Mouse (Mus musculus): Measurements from ENCODE around the gene Tfpi2. TPM values are rescaled to one million over a fixed set of nuclear protein-coding genes. Genes with fewer than 3 reads are reported as not detected.

Tfpi2 gene
- total RNA-seq (2017), result not detected in 2 replicates

GRCm38 (mm10) chr6:3988750-3989149 lies at the start of gene Tfpi2:
Tfpi2 (minus strand) TSS chr6:3988919.
- no peak for ATAC-seq (replicated peaks in 1 of 2; ENCODE audit: insufficient read depth in 1 of 2, low FRiP score in 2 of 2, low TSS enrichment in 1 of 2, low read depth in 1 of 2, poor library complexity in 2 of 2, severe bottlenecking in 2 of 2)

DNA sequence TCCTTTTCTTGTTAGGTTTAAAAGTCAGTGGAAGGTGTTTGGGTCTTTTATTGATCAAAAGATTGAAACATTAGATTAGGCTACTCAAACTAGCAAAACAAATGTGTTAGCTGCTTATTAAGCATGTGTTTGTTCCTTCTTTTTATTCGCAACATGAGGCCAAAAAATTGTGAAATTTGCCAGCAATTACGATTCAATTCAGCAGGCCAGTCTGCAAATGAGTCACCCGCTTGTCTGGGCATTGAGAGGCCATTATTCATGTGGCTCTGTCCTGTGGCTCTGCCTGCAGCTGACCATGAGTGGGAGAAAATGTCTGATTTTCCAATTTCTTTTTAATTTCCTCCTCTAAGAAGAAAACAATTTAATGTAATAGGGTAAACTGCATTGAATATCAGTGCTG lies 42.2 kb upstream of the Tfpi2 start:
- no peak for ATAC-seq (replicated peaks in 1 of 2; ENCODE audit: insufficient read depth in 1 of 2, low FRiP score in 2 of 2, low TSS enrichment in 1 of 2, low read depth in 1 of 2, poor library complexity in 2 of 2, severe bottlenecking in 2 of 2)

- peak; percentile 89 to 91 for ATAC-seq (replicated peaks in 1 of 2; ENCODE audit: insufficient read depth in 1 of 2, low FRiP score in 2 of 2, low TSS enrichment in 1 of 2, low read depth in 1 of 2, poor library complexity in 2 of 2, severe bottlenecking in 2 of 2)
Measured at GRCm38 (mm10) chr6:4026367-4026766, 37.6 kb upstream of the Tfpi2 start.

DNA sequence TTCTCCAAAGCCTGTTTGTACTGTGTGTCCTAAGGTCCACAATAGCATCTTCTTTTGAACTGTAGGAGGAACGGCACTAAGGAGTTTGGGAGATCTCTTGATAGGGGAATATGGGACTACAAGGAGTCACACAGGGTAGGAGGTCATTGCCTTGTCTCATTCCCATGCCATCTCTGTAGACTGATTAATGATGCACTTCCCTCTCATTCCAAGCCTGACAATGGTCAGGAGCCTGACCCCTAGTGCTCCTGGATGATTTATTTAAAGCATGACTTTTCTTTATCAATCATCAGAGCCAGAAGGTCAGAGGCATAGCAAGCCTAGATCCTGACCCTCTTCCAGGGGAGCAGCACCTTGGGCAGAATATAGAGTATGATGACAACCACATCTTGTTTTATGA lies 33.9 kb upstream of the Tfpi2 start:
- ATAC-seq (replicated peaks in 1 of 2; ENCODE audit: insufficient read depth in 1 of 2, low FRiP score in 2 of 2, low TSS enrichment in 1 of 2, low read depth in 1 of 2, poor library complexity in 2 of 2, severe bottlenecking in 2 of 2), result no peak

DNA sequence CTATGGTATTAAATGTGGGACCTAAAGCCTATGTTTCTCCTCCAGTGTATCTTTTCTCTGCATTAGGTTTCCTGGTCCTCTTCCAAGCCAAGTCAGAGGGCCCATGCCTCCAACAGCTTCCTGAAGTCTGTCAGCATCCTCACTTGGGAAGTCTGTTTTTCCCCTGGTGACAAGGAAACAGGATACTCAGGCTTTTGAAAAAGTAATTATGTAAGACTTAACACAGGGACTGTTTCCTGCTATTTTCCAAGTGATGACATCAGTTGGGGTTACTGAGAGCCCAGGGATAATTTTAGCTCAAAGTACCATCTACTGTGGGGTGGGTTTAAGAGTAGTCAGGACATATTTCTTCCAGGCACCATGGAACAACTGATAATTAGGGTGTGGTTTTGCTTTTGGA lies 20.8 kb upstream of the Tfpi2 start:
- no peak for ATAC-seq (replicated peaks in 1 of 2; ENCODE audit: insufficient read depth in 1 of 2, low FRiP score in 2 of 2, low TSS enrichment in 1 of 2, low read depth in 1 of 2, poor library complexity in 2 of 2, severe bottlenecking in 2 of 2)

DNA sequence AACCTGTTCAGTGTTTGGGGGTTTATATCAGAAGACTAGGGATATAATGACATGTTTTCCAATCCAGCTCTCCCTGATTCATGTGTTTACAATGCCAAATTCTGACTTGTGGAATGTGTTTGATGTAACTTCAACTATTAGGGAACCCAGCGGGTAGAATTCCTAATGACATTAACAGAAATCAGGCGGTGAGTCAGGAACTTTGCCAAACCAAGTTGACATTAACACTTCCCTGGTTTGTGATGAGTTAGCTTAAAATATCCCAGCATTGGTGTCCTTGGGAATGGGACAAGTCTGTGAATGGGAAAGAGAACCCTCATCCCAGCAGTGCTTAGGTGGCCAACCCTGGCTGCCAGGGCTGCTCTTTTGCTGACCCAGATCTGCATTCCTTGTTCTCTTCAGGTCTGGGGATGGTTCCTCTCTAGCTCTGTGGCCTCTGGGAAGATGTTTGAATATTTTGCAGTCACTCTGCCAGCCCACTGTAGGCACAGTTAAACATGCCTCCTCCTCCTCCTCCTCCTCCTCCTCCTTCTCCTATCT lies 19.9 kb upstream of the Tfpi2 start:
- no peak for ATAC-seq (replicated peaks in 1 of 2; ENCODE audit: insufficient read depth in 1 of 2, low FRiP score in 2 of 2, low TSS enrichment in 1 of 2, low read depth in 1 of 2, poor library complexity in 2 of 2, severe bottlenecking in 2 of 2)

DNA sequence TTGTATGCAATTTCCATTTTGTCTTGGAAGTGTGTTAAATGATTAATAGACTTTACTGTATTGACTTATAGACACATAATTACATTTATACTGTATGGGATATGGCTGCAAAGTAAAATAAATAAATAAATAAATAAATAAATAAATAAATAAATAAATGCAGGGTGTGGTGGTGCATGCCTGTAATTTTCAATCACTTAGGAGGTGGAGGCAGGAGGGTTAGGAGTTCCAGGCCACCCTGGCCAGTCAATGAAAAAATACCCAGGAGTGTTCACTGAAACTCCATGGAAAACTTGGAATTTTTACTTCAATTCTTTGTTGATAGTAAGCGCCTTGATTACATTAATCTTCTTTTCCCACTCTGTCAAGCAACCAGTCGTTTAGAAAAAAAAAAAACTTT lies 16.1 kb upstream of the Tfpi2 start:
- ATAC-seq (replicated peaks in 1 of 2; ENCODE audit: insufficient read depth in 1 of 2, low FRiP score in 2 of 2, low TSS enrichment in 1 of 2, low read depth in 1 of 2, poor library complexity in 2 of 2, severe bottlenecking in 2 of 2), result no peak

DNA sequence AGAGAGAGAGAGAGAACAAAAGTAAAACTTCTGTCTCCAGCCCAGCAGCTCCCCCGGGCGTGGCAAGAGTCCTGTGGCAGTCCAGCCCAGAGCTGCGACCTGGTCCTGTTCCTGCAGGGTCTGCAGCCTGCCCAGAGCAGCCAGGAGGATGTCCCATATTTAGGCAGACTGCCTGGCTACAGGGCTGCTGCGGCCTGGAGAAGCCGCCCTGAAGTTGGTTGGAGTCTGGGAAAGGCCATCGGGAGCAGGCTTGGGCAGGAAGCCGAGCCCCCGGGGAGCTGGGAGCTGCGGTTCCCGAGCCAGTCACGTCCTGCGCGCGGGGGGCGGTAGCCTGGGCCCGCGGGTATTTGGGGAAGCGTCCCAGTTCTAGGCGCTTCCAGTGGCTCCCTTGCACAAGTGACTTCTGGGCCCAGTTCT lies 15.2 kb upstream of the Tfpi2 start, which contains the start of gene Gng11:
Gene Gng11 (plus strand): TSS at position 15 of the 417 bp plus-strand sequence.
- ATAC-seq (replicated peaks in 1 of 2; ENCODE audit: insufficient read depth in 1 of 2, low FRiP score in 2 of 2, low TSS enrichment in 1 of 2, low read depth in 1 of 2, poor library complexity in 2 of 2, severe bottlenecking in 2 of 2), result peak; percentile 79 to 90

DNA sequence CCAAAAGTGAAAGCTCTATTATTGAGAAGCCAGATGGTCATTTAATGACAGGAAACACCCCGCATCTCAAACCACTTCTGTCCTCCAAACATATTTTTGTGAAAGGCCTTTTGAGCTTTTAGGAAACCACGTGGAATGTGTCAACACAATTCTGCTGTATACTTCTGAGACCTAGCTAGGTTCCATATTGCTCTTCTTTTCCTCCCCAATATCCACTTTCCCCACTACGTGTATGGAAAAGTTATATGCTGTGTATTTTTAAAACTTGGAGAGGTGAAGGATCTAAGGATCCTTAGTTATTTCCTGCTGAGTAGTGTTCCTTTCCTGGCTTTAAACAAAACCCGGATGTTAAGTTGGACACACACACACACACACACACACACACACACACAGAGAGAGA lies 14.7 kb upstream of the Tfpi2 start:
- no peak; a peak in 1 of 4 replicates for ATAC-seq (replicated peaks in 1 of 2; ENCODE audit: insufficient read depth in 1 of 2, low FRiP score in 2 of 2, low TSS enrichment in 1 of 2, low read depth in 1 of 2, poor library complexity in 2 of 2, severe bottlenecking in 2 of 2)

DNA sequence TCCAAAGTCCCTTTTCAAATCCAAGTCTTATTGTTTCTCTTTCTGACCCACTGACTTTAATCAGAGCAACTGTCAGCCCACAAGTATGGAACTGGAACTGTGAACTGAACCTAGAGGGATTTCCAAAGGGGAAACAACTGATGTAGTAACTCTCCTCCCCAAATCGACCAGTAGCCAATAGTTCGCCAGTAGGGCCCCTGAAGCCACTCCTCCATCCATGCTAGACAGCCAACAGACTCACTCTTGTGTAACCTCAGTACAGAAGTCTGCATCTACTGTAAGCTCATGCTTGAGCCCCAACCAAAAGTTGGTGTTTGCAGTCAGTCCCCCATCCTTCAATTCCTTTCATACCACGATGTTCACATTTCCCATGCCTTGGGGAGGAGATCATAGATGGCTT lies 12.0 kb upstream of the Tfpi2 start:
- ATAC-seq (replicated peaks in 1 of 2; ENCODE audit: insufficient read depth in 1 of 2, low FRiP score in 2 of 2, low TSS enrichment in 1 of 2, low read depth in 1 of 2, poor library complexity in 2 of 2, severe bottlenecking in 2 of 2), result peak; percentile 25 to 46; a peak in 1 of 4 replicates

DNA sequence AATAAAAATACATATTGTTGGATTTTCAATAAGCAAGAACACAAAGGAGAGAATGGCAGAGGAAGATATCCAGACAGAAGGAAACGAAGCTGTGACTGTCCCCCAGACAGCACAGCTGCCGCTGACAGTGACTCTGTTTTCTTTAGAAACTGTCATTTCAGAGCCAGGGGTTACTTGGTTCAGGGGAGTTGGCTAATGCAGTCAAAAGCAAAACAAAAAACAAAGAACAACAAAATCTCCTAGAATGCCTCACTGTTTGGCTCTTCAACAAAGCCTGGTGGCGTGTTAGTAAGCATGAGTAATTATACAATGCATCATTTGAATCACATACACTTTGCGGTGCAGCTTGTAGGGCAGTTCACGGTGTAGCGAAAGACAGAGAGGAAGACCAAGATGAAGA lies 10.6 kb upstream of the Tfpi2 start:
- no peak for ATAC-seq (replicated peaks in 1 of 2; ENCODE audit: insufficient read depth in 1 of 2, low FRiP score in 2 of 2, low TSS enrichment in 1 of 2, low read depth in 1 of 2, poor library complexity in 2 of 2, severe bottlenecking in 2 of 2)

DNA sequence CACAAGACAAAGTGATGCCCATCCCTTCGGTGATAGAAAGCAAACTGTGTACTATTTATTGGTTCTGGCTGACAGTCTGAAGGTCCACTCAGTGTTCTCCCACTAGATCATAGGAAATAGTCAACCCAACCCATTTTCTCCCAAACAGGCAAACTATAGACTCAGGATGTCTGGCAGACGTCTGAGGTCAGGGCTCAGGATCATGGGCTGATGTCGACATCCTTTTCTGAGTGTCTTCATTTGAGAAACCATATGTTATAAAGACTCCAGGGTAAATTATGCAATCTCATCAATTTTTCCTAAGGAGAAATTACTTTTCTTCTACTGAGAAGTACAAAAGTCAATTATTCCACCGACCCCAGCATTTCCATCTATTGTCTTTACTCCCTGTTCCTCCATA lies 9.4 kb upstream of the Tfpi2 start:
- no peak for ATAC-seq (replicated peaks in 1 of 2; ENCODE audit: insufficient read depth in 1 of 2, low FRiP score in 2 of 2, low TSS enrichment in 1 of 2, low read depth in 1 of 2, poor library complexity in 2 of 2, severe bottlenecking in 2 of 2)

- ATAC-seq (replicated peaks in 1 of 2; ENCODE audit: insufficient read depth in 1 of 2, low FRiP score in 2 of 2, low TSS enrichment in 1 of 2, low read depth in 1 of 2, poor library complexity in 2 of 2, severe bottlenecking in 2 of 2), result no peak
Measured at GRCm38 (mm10) chr6:3993492-3993891, 4.8 kb upstream of the Tfpi2 start, which contains the start of gene Gngt1. Gngt1 (plus strand) TSS chr6:3993792.

DNA sequence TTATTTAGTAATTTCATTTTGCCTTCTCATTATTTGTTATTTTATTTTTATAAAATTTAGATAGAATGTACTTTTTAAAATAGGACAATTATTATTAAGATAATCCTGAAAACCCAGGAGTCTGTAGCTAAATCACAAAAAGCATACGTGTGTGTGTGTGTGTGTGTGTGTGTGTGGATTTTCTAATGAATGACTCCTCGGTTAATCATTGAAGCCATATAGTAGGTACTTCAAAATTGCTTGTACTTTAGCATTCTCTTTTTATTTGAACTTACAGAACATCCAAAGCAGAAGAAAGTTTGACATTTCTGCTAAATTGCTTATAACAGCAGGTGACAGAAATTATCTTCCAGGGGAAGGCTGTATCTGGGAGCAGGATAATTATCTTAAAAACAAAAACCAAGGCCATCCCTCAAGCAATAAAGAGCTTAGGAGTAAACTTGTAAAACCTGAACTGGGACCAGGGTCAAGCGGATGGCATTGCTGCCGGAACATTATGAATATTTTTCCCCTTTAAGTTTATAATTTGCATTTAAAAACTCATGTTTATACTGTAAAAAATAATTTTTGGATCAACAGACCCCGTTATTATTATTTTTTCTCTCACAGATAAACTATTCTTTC lies 5.9 kb downstream of the Tfpi2 start:
- no peak for ATAC-seq (replicated peaks in 1 of 2; ENCODE audit: insufficient read depth in 1 of 2, low FRiP score in 2 of 2, low TSS enrichment in 1 of 2, low read depth in 1 of 2, poor library complexity in 2 of 2, severe bottlenecking in 2 of 2)

GRCm38 (mm10) chr6:3973679-3974078 lies 15.0 kb downstream of the Tfpi2 start:
- peak in 1 of 2 experiments; percentile 29; a peak in 1 of 4 replicates for ATAC-seq (replicated peaks in 1 of 2; ENCODE audit: insufficient read depth in 1 of 2, low FRiP score in 2 of 2, low TSS enrichment in 1 of 2, low read depth in 1 of 2, poor library complexity in 2 of 2, severe bottlenecking in 2 of 2)

- ATAC-seq (replicated peaks in 1 of 2; ENCODE audit: insufficient read depth in 1 of 2, low FRiP score in 2 of 2, low TSS enrichment in 1 of 2, low read depth in 1 of 2, poor library complexity in 2 of 2, severe bottlenecking in 2 of 2), result peak; percentile 90 to 91
Measured at GRCm38 (mm10) chr6:3967676-3968626, 20.8 kb downstream of the Tfpi2 start.

DNA sequence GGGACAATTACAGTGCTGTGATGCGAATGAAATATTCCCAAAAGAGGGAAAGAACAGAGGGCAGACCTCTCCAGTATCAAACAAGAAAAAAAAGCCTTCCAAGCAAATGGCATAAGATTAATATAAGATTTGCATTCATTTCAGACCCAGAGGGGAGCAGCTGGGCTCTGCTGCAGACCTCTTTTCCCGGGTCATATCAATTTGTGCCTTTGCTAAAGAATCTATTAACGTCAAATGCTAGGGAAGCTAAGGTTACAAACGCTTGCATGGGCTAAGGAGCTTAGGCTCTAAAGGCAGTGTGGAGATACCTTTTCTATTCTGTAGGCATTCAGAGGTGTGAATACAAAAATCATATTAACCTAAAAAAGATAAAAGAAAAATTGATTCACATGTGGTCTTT lies 33.8 kb downstream of the Tfpi2 start:
- ATAC-seq (replicated peaks in 1 of 2; ENCODE audit: insufficient read depth in 1 of 2, low FRiP score in 2 of 2, low TSS enrichment in 1 of 2, low read depth in 1 of 2, poor library complexity in 2 of 2, severe bottlenecking in 2 of 2), result no peak

- no peak for ATAC-seq (replicated peaks in 1 of 2; ENCODE audit: insufficient read depth in 1 of 2, low FRiP score in 2 of 2, low TSS enrichment in 1 of 2, low read depth in 1 of 2, poor library complexity in 2 of 2, severe bottlenecking in 2 of 2)
Measured at GRCm38 (mm10) chr6:3936140-3936714, 52.5 kb downstream of the Tfpi2 start.

All from hematopoietic stem cell, adult 5-6 weeks (primary cell).